Mouse (Mus musculus): Measurements from ENCODE around the gene Cdca5. TPM values are rescaled to one million over a fixed set of nuclear protein-coding genes. Genes with fewer than 3 reads are reported as not detected.
"Not testable (repeated sequence)": the region's sequence is repeated elsewhere in the genome, so short reads cannot be mapped to it uniquely, and the experiment has no call there.

Gene Cdca5
- total RNA-seq, 2 experiments from 2014 or later: 0.23 to 0.67 TPM

- no peak for DNase-seq
These were observed 19.7 kb downstream of the Cdca5 start for GRCm38 (mm10) chr19:6104476-6104875.

DNA sequence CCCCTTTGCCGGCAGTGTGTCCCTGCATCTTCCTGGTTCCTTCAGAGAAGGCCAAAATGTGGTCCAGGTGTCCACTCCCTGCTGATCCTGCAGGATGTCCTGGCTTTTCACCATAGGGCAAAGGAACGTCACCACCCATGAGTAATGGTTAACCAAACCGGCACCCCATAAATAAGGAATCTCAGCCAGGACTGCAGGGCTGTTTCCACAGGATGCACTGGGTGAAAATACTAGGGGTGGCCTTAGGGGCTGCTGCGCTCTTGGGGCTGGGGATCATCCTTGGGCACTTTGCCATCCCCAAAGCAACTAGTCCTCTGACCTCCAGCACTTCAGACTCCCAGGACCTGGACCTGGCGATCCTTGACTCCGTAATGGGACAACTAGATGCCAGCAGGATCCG lies 20.8 kb downstream of the Cdca5 start, which contains the start of gene Naaladl1:
Naaladl1 (plus strand) TSS at position 197 of the 400 bp plus-strand sequence.
- DNase-seq: no peak

- no peak for DNase-seq
These were observed 28.3 kb downstream of the Cdca5 start for GRCm38 (mm10) chr19:6113116-6113515.

GRCm38 (mm10) chr19:6116113-6116850 lies 31.5 kb downstream of the Cdca5 start:
- DNase-seq: no peak

DNA sequence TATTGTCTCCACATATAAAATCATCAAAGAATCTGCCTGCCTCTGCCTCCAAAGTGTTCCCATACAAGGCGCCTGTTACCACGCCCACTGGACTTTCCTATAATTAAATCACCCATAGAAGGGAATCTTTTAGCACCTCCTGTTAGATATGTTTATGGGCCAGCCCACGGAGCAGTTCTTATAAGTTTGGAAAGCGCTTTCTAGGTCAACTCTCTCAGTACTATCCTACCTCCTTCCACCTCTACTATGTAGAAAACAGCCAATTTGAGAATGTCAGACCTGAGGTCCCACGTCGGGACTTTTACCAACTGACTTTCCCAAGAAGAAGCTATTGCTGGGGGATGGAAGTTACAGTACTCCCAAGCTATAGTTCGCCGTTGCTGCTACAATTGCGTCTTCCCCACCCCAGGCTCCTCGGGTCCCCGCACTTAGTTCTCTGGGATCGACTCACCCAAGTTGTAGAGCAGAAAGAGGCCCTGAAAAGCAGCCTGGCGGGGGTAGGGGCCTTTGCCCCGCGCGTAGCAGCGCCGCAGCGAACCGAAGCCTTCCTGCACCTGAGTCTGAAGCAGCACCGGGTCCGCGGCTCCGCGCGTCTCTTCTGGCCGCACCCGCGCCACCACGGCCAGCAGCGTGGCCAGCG lies 32.7 kb downstream of the Cdca5 start:
- no peak for DNase-seq

- DNase-seq: peak; percentile 84
These were observed 33.3 kb downstream of the Cdca5 start, which contains the start of gene Sac3d1 for GRCm38 (mm10) chr19:6117986-6118676. Gene Sac3d1 (minus strand): TSS chr19:6118650.

GRCm38 (mm10) chr19:6118677-6119185 lies 33.9 kb downstream of the Cdca5 start:
- DNase-seq: no peak

DNA sequence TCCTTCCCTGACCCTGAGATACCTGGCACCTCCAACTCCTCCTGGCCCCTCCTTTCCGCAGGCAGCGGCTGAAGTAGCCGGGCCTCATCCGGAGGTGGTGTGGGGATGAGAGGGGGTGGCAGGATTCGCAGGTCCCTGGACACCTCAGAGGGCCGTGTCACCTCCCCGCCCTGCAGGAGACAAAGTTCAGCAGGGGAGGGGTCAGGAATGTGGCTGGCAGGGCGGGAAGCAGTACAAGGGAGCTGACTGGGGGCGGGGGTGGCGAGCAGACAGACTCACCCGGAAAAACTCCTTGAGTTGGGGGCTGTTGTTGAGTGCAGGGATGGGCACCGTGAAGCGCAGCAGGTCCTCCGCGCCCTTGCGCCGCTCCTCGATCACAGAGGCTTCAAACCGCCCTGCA lies 37.0 kb downstream of the Cdca5 start:
- no peak for DNase-seq

GRCm38 (mm10) chr19:6123330-6123729 lies 38.5 kb downstream of the Cdca5 start:
- DNase-seq: no peak

DNA sequence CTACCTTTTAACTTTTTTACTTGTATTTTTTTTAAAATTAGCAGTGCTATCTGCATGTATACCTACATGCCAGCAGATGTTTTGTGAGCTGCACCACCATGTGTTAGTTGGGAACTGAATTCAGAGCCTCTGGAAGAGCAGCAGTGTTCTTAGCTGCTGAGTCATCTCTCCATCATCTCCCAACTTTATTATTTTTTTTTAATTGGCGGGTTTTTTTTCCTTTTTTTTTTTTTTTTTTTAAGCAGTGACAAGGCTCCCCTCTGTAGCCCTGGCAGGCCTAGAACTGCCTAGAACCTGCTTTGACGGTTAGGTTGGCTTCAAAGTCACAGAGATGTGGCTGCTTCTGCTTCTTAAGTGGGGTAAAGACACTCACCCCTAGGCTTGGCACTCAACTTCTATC lies 40.1 kb downstream of the Cdca5 start:
- no peak for DNase-seq

DNA sequence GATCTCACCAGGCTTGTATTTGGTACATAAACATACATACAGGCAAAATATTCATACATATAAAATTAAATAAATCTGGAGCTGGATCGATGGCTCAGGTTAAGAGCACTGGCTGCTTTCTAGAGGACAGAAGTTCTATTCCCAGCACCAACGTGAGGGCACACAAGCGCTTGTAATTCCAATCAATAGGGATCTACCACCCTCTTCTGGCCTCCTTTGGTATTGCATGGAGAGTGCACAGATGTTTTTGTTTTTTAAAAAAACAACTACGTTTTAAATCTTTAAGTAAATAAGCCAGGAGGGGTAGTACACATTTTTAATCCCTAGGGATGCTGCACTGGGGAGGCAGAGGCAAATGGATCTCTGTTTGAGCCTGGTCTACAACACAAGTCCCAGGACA lies 41.5 kb downstream of the Cdca5 start:
- no peak for DNase-seq

DNA sequence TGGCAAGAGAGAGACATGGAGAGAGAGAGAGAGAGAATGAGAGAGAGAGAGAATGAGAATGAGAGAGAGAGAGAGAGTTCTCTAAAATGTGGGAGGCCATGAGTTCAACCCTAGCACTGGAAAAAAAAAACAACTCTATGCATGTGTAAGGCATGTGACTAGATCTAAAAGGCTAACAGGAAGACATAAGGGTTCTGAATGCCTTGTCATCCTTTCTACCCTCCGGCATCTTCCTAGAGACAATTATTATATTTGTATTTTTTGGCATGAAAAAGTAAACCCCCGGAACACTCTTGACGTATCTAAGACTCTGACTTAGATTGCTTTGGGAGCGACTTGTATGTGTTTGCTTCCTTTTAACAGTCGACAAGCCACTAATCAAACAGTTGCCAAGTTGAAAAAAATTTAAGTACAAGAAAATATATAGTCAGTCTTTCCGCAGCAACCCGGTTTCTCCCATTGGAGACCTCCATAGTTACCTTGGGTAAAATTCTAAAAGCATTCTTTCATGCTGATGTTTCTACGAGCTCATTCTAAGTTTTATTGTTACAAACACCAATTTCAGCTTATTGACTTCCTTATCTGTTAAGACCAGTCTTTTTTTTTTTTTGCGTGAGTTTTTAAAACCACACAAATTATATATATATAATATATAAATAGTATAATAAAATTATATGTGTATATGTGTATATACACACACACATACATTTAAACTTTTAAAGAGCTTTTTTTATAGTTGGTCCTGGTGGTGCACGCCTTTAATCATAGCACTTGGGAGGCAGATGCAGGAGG lies 42.2 kb downstream of the Cdca5 start:
- DNase-seq: no peak

DNA sequence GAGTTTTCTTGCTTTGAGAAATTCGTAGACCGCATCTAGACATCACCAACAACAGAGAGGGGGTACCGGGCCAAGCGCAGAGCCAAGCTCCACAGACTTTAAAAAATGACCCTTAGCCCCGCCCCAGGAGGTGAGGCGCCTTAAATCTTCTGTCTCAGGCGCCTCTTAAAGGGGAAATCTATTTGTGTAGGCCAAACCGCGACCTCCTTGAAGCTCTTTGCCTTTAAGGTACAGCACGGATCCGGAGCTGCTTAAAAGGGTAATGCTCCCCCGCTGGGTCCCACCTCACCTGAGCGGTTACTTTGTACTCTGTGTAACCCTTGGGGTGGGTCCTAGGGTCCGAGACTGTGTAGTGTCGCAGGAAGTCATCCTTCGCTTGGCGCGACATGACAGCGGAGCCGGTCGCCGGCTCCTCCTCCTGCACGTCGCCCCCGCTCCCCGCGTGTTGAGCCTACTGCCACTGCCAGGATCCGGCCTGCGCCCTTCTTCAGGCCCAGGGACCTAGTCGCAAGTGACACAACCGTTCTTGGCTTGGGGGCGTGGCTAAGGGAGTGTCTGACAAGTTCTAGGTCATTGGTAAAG lies 43.1 kb downstream of the Cdca5 start, which contains the start of gene Snx15:
Snx15 (minus strand) TSS at position 545 of the 582 bp plus-strand sequence.
- DNase-seq: peak; percentile 93

GRCm38 (mm10) chr19:6130414-6131128 lies 45.8 kb downstream of the Cdca5 start:
- DNase-seq: not testable (repeated sequence)

- DNase-seq: no peak
These were observed 47.5 kb downstream of the Cdca5 start for GRCm38 (mm10) chr19:6132171-6132827.

DNA sequence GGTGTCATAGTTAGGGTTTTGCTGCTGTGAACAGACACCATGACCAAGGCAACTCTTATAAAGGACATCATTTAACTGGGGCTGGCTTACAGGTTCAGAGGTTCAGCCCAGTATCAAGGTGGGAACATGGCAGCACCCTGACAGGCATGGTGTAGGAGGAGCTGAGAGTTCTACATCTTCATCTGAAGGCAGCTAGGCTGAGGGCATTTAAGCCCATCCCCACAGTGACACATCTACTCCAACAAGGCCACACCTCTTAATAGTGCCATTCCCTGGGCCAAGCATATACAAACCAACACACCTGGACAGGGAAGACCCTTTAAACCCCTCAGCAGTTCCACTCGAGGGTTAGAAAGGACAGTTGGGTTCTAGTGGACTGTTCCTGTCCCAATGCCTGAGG lies 48.4 kb downstream of the Cdca5 start:
- DNase-seq: not testable (repeated sequence)

- DNase-seq: no peak
These were observed 51.6 kb downstream of the Cdca5 start for GRCm38 (mm10) chr19:6136397-6136796.

DNA sequence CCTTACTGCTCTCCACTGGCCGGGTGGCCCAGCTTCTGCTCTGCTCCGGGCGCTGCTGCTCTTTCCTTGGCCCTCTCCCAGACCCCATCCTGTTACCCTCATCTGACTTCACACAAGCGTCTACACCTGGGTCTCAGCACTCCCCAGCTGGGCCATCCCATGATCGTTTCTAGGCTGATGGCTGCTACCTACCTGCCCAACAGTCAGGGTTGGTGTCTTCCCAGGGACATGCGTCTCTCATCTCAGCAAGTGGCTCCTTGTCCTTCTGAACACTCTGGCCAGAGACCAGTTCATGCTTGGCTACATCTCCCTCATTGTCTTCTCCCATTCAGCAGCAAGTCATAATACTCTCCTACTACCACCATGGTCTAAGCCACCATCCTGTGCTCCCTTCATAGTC lies 54.9 kb downstream of the Cdca5 start:
- DNase-seq: no peak

DNA sequence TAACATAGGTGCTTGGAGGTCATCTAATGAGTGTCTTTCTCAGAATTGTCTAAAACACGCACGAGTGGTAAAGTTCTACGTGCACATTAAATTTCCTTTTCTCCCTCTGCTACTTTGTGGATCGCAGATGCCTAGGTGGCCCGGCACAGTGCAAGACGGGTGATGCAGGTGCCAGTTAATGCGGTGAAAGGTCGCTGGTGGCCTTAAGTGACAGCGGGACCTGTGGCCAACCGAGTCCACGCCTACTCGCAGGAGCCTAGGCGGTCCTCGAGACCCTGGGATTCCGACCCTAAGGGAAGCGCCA lies 55.5 kb downstream of the Cdca5 start:
- DNase-seq: no peak

DNA sequence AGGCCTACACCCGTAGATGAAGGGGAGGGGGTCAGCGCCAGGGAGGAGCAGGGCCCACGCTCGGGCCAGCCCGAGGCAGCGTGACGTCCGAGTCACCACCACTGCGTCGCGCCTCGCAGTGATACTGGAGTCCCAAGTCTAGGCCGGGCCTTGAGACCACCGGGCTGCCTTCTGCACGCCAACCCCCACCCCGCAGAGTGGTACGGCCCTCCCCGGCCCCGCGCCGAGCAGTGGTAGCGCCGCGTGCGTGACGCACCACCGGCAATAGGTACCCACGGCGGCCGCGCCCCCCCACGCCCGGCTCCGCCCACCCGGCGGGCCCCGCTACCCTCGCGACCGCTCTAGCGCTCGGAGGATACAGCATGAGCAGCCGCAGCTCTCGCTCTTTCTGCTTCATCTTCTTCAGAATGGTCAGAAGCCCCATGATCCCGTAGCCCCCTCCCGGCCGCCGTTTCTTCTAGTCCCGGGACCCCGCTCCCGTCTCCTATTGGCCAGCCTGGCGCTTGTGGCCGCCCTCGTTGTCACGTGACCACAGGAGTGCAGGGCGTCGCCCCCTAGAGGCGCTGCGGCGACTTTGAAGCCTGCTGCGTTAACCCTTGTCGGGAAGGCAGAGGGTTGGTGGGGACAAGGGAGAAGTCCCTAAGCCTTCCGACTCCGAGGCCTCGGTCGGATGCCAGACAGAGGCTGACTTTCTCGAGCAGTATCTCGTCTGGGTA lies 56.1 kb downstream of the Cdca5 start, which contains the start of gene Batf2:
Batf2 (plus strand) TSS at position 306 of the 716 bp plus-strand sequence.
- peak; percentile 90 for DNase-seq

Data from gastrocnemius, postnatal 25 days (tissue).